Mouse (Mus musculus) limb, embryonic 14.5 days (tissue): Measurements from ENCODE around the gene Nrip1. TPM values are rescaled to one million over a fixed set of nuclear protein-coding genes. Genes with fewer than 3 reads are reported as not detected.
"Not testable (repeated sequence)": the region's sequence is repeated elsewhere in the genome, so short reads cannot be mapped to it uniquely, and the experiment has no call there.

Source experiments
- ATAC-seq: fragments of 200-750 bp; cut with Nextera tagmentation; 2 replicates; pipeline ENCODE4 v1.8.0; 2017; ENCODE audit warnings: low read depth, moderate number of reproducible peaks, moderate TSS enrichment; ENCODE audit not compliant: low FRiP score
- DNase-seq: peaks from one replicate; pipeline ENCODE4 v3.0.0-alpha.2; 2015; ENCODE audit warnings: low spot score
- H3K27ac ChIP-seq: fragments of 300-500 bp; sonication (generic); replicated peaks from 2 replicates; pipeline ENCODE4 v1.5.1; 2014; ENCODE audit warnings: low read depth, mild to moderate bottlenecking, low read length, moderate library complexity, mixed read lengths
- H3K27me3 ChIP-seq: fragments of 300-500 bp; sonication (generic); 2 replicates; pipeline ENCODE4 v1.6.1; 2014; ENCODE audit warnings: low read length, mixed read lengths; ENCODE audit not compliant: control insufficient read depth, insufficient read depth
- H3K36me3 ChIP-seq: fragments of 300-500 bp; sonication (generic); 2 replicates; pipeline ENCODE4 v1.6.1; 2014; ENCODE audit warnings: mild to moderate bottlenecking, low read length, moderate library complexity, mixed read lengths; ENCODE audit not compliant: control insufficient read depth, insufficient read depth
- H3K4me1 ChIP-seq: fragments of 300-500 bp; sonication (generic); 2 replicates; pipeline ENCODE4 v1.6.1; 2014; ENCODE audit warnings: antibody characterized with exemption, low read length, mixed read lengths; ENCODE audit not compliant: control insufficient read depth, insufficient read depth
- H3K4me2 ChIP-seq: fragments of 300-500 bp; sonication (generic); replicated peaks from 2 replicates; pipeline ENCODE4 v1.6.1; 2014; ENCODE audit warnings: low read depth, mild to moderate bottlenecking, low read length, moderate library complexity; ENCODE audit not compliant: severe bottlenecking
- H3K4me3 ChIP-seq: fragments of 300-500 bp; sonication (generic); replicated peaks from 2 replicates; pipeline ENCODE4 v1.5.1; 2014; ENCODE audit warnings: low read length
- H3K9ac ChIP-seq: fragments of 300-500 bp; sonication (generic); 2 replicates; pipeline ENCODE4 v1.6.1; 2014; ENCODE audit warnings: mild to moderate bottlenecking, low read depth, low read length, moderate library complexity; ENCODE audit not compliant: severe bottlenecking
- H3K9me3 ChIP-seq: fragments of 300-500 bp; sonication (generic); 2 replicates; pipeline ENCODE4 v1.6.1; 2016; ENCODE audit warnings: low read length; ENCODE audit not compliant: control insufficient read depth
- POLR2A ChIP-seq: fragments of 200-500 bp; IDR thresholded peaks from 2 replicates; pipeline ENCODE4 v1.8.0; 2012; ENCODE audit warnings: inconsistent platforms, mild to moderate bottlenecking, moderate library complexity, borderline replicate concordance; ENCODE audit not compliant: insufficient read depth, insufficient read length; ENCODE audit errors: extremely low read depth
- WGBS: fragments of 180-500 bp; shearing (Covaris S2); extraction: QIAGEN DNeasy Blood & Tissue Kit; methylation state at CpG from one replicate; pipeline ENCODE4 v1.1.7; 2014; 5-methylcytosine and 5-hydroxymethylcytosine counted together
- polyA plus RNA-seq, 2 experiments: library from polyadenylated mRNA; depleted of rRNA in 1 of 2; stranded (reverse) in 1 of 2; unstranded in 1 of 2; fragments of >200 nt; fragmentation: Nextera tagmentation in 1 of 2; extraction: Ambion mirVana in 1 of 2; gene quantifications; 2 replicates each; pipeline versions ENCODE4 v1.2.1 to v1.2.3; 2012 to 2014

The Nrip1 gene
- polyA plus RNA-seq, 2 experiments, result 6.9 to 37.3 TPM

DNA sequence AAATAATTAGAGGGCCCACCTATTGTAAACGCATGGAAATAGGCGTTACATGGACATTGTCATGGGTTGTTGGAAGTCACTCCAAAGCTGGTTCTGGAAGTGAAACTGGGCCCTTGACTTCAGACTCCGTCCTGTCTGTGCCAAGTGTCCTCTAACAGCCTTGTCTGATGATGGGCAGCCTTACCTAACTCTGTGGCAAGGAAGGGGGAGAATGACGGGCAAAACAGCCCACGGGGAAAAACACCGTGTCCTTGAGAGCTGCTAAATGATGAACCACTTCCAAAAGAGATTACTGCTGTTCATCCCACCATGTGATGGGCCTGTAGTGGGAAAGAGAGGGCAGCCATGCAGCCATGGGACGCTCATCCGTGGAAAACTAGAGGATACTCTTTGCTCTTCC is 34.6 kb upstream of the Nrip1 start:
- Histone ChIP-seq H3K9me3 (no peaks in the 10 kb centered on the region), H3K4me1 (peaks cover 2% of the 10 kb centered on the region; the same call in 1 of the 2 replicates), H3K27me3 (no peaks in the 10 kb centered on the region), H3K4me2 (no peak overlapping the region), H3K27ac (no peak overlapping the region), H3K36me3 (no peaks in the 10 kb centered on the region), H3K4me3 (no peak overlapping the region), H3K9ac (no peak overlapping the region)
- DNase-seq, result no peak
- 88% methylated on average over 8 of the region's 8 CpGs for WGBS
- no peak for ATAC-seq
- no peak for TF ChIP-seq POLR2A

DNA sequence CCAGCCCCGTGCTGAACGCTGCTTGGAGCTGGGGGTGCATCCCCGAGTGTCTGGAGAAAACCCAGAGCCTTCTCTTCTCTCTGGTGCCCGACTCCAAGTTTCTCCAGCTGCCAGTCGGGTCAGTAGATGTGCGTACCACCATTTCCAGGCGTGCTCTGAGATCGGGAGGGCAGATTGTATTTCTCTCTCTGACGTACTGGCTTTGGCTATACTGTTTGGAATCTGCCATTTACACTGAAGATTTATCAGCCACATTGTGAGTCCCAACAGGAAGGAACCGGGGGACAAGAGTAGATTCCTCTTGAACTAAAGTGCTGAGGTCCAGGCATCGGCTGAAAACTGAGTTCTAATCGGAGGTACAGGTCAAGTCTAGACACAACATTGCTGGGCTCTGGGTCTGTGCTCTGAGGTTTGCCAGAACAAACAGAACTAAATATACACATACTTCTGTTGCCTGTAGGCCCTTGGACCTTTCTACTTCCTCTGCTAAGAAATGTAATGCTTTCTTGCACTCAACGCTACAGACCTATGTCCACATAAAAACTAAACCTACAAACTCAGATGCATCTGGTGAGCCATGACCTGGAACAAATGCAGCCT is 33.8 kb upstream of the Nrip1 start:
- DNase-seq (no peak), ATAC-seq (no peak)
- Histone ChIP-seq H3K27ac (no peak overlapping the region), H3K27me3 (no peaks in the 10 kb centered on the region), H3K4me2 (0 out of 2 replicates have a peak overlapping the region, but pooled peaks have one; percentile 10), H3K36me3 (no peaks in the 10 kb centered on the region), H3K9me3 (no peaks in the 10 kb centered on the region), H3K4me3 (no peak overlapping the region), H3K4me1 (peaks cover 2% of the 10 kb centered on the region; the same call in 1 of the 2 replicates), H3K9ac (0 out of 2 replicates have a peak overlapping the region, but pooled peaks have one; percentile 28)
- WGBS, result 68% methylated on average over 13 of the region's 13 CpGs
- no peak for TF ChIP-seq POLR2A

DNA sequence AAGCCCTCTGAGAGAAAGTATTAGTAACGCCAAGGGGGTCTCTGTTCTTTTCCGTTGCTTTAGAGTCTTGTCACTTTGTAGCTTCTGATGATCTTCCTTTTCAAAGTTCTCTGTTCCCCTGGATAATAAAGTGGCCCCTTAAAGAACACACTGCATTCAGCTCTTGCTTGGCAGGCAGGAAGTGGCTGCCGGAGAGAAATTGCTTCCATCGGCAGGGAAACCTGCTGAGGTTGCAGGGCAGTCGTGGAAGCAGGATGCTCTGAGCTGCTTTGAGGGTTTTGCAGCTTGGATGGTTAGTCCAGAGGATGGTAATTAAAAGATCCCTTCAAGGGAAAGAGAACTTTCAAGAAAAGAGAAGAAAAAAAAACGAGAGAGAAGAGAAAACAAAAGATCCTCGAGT is 33.3 kb upstream of the Nrip1 start:
- H3K4me3 ChIP-seq, result no peak overlapping the region
- H3K4me1 ChIP-seq, result peaks cover 2% of the 10 kb centered on the region; the same call in 1 of the 2 replicates
- H3K4me2 ChIP-seq, result 0 out of 2 replicates have a peak overlapping the region, but pooled peaks have one; percentile 10
- no peaks in the 10 kb centered on the region for H3K36me3 ChIP-seq
- no peak for TF ChIP-seq POLR2A
- 27% methylated on average over 7 of the region's 7 CpGs for WGBS
- H3K27me3 ChIP-seq, result no peaks in the 10 kb centered on the region
- DNase-seq (no peak), ATAC-seq (no peak)
- H3K9me3 ChIP-seq, result no peaks in the 10 kb centered on the region
- H3K27ac ChIP-seq, result no peak overlapping the region
- 0 out of 2 replicates have a peak overlapping the region, but pooled peaks have one; percentile 28 for H3K9ac ChIP-seq

DNA sequence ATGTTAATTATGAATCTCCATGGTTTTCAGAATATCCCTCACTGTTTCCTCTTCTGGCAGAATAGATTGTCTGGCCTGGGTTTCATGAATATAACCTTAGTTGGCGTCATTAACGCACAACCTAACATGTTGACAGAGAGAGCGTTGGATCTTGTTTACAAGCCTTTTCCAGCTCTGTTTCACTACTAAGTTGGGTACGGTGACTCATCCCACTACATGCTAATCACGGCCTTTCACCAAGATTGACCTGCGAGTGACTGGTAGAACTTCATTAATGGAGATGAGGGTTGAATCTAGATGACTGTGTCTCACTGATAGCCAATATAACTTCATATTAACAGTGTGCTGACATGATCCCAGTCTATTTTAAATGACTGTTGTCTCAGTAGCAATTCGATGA is 32.7 kb upstream of the Nrip1 start:
- Histone ChIP-seq H3K4me3 (no peak overlapping the region), H3K4me2 (no peak overlapping the region), H3K27me3 (no peaks in the 10 kb centered on the region), H3K9ac (no peak overlapping the region), H3K9me3 (no peaks in the 10 kb centered on the region), H3K4me1 (peaks cover 2% of the 10 kb centered on the region; the same call in 1 of the 2 replicates), H3K36me3 (no peaks in the 10 kb centered on the region), H3K27ac (no peak overlapping the region)
- ATAC-seq (no peak), DNase-seq (no peak)
- WGBS, result 91% methylated on average over 7 of the region's 7 CpGs
- no peak for TF ChIP-seq POLR2A

DNA sequence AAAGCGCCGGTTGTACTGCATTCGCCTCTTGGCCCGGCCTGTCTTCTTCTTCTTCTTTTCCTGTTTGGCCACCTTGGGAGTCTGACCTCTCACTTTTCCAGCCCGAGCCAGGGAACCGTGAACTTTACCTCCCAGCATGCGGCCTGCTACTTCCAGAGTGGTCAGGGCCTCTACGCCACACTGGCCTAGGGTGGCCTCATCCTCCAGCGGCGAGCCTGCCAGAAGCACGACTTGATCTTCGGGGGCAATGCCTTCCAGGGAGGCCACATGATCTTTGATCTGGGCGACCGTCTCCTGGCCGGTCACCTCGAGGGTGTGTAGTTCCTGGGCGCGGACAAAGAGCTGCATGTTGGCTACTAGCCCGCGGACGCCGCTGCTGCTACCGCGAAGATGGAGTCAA is 29.7 kb upstream of the Nrip1 start:
- H3K36me3 ChIP-seq, H3K4me2 ChIP-seq, H3K27ac ChIP-seq, H3K4me3 ChIP-seq, H3K4me1 ChIP-seq, ATAC-seq, H3K9ac ChIP-seq, DNase-seq, H3K9me3 ChIP-seq, H3K27me3 ChIP-seq: not testable (repeated sequence)
- WGBS, result 92% methylated on average over 24 of the region's 24 CpGs
